Mouse (Mus musculus) sigmoid colon, adult 10 weeks (tissue): Measurements from ENCODE around the gene Ano2. TPM values are rescaled to one million over a fixed set of nuclear protein-coding genes. Genes with fewer than 3 reads are reported as not detected.

ENCODE experiments used
- polyA plus RNA-seq: library from polyadenylated mRNA; stranded (reverse); fragments of 350-450 nt; fragmentation: Illumina TruSeq; extraction: RNeasy Lipid Tissue Mini Kit (QIAGEN cat#74804); gene quantifications from one replicate; pipeline ENCODE4 v1.2.3, GENCODE M21; 2014; ENCODE audit warnings: low read depth, low replicate concordance

The Ano2 gene
- polyA plus RNA-seq = 1.1 TPM

GRCm38 (mm10) chr6:125690057-125690703, at the start of gene Ano2:
TSS of gene Ano2 (plus strand) at chr6:125690419.

Other genes with a start within 250 kb of the Ano2 start
- gene Cd9, start 195.6 kb upstream of the Ano2 start, polyA plus RNA-seq = 721 TPM
- 0.95 TPM for gene Vwf, start 143.6 kb upstream of the Ano2 start, polyA plus RNA-seq